Mouse (Mus musculus): Measurements from ENCODE around the gene Rapgef3.

Gene Rapgef3

DNA sequence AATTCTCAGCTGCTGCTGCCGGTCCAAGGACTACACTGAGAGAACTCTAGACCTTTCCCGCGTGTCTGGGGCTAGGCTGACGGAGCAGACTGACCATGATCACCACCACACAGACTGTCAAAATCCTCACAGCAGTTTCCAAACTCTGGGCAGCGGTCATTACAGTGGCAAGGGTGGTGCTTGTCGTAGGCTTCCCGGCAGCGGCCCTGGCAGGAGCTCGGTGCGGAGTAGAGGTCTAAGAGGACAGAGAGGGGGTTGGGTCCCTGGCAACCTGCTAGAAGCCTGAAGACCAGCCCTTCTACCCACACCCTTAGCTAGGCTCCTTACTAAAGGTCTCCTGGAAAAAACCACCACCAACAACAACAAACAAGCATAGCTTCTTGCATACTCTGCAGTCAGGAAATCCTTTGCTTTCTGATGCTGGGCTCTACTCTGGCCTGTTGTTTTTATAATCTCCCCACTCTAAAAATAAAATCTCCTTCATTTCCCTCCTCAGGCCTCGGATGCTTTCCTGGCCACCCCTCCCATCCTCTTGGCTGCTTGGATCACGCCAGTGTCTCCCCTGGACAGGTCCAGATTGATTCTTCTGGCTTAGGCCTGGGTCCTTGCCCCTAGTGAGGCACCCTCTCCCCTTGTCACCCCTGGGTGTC lies 47.6 kb downstream of the Rapgef3 start:
- no peak for DNase-seq (ENCODE audit: low spot score in 2 of 2)

DNA sequence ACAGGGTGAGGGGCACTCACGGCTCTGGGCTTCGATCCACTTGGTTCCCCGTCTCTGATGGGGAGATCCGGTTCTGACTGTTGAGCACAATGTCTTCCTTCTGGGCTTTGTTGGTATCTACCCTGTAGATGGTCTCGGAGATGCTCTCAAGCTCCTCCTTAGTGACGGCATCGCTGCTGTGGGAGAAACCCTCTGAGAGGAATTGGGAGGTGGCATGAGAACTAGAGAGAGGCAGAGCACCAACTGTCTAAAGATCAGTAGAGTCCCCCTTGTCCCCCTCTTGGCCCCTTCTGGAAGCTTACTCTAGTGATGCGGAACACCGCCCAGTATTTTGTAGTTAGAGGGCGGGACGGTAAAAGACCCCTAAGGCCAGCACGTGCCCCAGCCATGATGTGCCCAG lies 48.3 kb downstream of the Rapgef3 start:
- no peak for DNase-seq (ENCODE audit: low spot score in 2 of 2)

- DNase-seq (ENCODE audit: low spot score in 2 of 2): no peak
These were observed 49.1 kb downstream of the Rapgef3 start for GRCm38 (mm10) chr15:97718535-97719155.

- DNase-seq (ENCODE audit: low spot score in 2 of 2): peak; percentile 50 to 72
These were observed 49.8 kb downstream of the Rapgef3 start for GRCm38 (mm10) chr15:97717861-97718534.

GRCm38 (mm10) chr15:97716782-97717181 lies 51.0 kb downstream of the Rapgef3 start:
- DNase-seq (ENCODE audit: low spot score in 2 of 2): no peak

DNA sequence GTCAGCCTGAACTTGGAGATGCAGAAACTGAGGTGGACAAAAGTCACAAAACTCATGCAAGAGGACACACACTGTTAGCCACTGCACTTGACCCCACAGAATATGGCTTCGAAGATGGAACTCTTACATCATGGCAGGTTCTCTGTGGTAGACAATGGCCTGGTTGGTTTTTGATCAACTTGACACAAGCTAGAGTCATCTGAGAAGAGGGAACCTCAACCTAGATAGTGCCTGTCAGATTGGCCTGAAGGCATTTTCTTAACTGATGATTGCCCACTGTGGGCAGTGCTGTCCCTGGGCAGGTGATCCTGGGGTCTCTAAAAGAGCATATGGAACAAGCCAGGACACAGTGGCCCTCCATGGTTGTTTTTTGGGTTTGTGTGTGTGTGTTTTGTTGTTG lies 52.0 kb downstream of the Rapgef3 start:
- no peak for DNase-seq (ENCODE audit: low spot score in 2 of 2)

DNA sequence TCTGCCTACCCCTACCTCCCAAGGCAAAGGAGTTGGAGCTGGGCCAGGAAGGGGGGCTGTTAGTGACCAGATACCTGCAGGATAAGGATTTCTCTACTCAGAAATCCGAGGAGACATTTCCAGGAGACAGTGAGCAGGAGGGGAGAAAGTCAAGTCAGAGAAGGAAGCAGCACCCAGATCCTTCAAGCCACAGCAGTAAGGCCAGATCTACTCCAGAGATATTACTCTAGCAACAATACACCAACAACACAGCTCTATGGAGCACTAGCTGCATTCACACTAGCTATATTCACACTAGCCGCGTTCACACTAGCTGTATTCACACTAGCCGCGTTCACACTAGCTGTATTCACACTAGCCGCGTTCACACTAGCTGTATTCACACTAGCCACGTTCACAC lies 52.7 kb downstream of the Rapgef3 start:
- DNase-seq (ENCODE audit: low spot score in 2 of 2): no peak

- no peak for DNase-seq (ENCODE audit: low spot score in 2 of 2)
These were observed 55.2 kb downstream of the Rapgef3 start for GRCm38 (mm10) chr15:97712546-97712945.

GRCm38 (mm10) chr15:97710906-97711305 lies 56.9 kb downstream of the Rapgef3 start:
- no peak for DNase-seq (ENCODE audit: low spot score in 2 of 2)

GRCm38 (mm10) chr15:97705211-97706050 lies 62.3 kb downstream of the Rapgef3 start, which contains the start of gene Rpap3:
Gene Rpap3 (minus strand): TSS chr15:97705825.
- peak; percentile 88 to 91 for DNase-seq (ENCODE audit: low spot score in 2 of 2)

GRCm38 (mm10) chr15:97696616-97697015 lies 71.2 kb downstream of the Rapgef3 start:
- DNase-seq (ENCODE audit: low spot score in 2 of 2): no peak
